Mouse (Mus musculus) C2C12 (cell line): ENCODE results near the gene Msi2.

Experiments used
- CTCF ChIP-seq: IDR thresholded peaks from one replicate; pipeline ENCODE4 v1.5.1; 2011; ENCODE audit not compliant: control insufficient read depth, insufficient read depth, insufficient read length
- MYOG ChIP-seq: IDR thresholded peaks from one replicate; pipeline ENCODE4 v1.6.1; 2011; ENCODE audit not compliant: control insufficient read depth, insufficient read length; ENCODE audit errors: extremely low read depth

DNA sequence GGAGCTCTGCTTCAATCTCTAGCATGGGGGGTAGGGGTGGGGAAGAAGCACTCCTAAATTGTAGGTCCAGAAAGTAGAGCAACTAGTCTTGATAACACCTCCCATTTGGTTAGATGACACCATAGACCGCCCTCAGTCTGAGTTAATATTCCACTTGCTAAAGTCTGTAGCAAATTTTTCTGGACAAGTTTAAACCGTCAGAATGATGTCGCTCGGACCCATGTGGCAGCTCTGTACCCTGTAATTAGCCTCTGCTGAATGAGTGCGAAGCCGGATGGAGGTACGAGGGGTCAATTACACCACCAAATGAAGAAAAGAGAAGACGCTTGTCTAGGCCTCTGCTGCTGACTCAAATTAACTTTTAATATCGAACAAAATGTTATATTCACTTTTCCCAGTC, 92.3 kb downstream of the Msi2 start:
- TF ChIP-seq CTCF, result no peak
- TF ChIP-seq MYOG, result no peak
